Mouse (Mus musculus): ENCODE results near the gene Foxp1.

Foxp1 gene

GRCm38 (mm10) chr6:99189967-99190366 is 332.6 kb downstream of the Foxp1 start:
- in situ Hi-C loops (cut with MboI, MseI) = no loop called here

- in situ Hi-C loops (cut with MboI, MseI) = no loop called here
Measured at GRCm38 (mm10) chr6:99188366-99189216, 333.9 kb downstream of the Foxp1 start.

GRCm38 (mm10) chr6:99187914-99188313 is 334.6 kb downstream of the Foxp1 start:
- in situ Hi-C loops (cut with MboI, MseI) = no loop called here

GRCm38 (mm10) chr6:99187415-99187814 is 335.1 kb downstream of the Foxp1 start:
- in situ Hi-C loops (cut with MboI, MseI) = no loop called here

- in situ Hi-C loops (cut with MboI, MseI) = no loop called here
Measured at GRCm38 (mm10) chr6:99186569-99186968, 336.0 kb downstream of the Foxp1 start.

GRCm38 (mm10) chr6:99185797-99186196 is 336.7 kb downstream of the Foxp1 start:
- in situ Hi-C loops (cut with MboI, MseI) = no loop called here

- in situ Hi-C loops (cut with MboI, MseI) = no loop called here
Measured at GRCm38 (mm10) chr6:99184051-99184450, 338.5 kb downstream of the Foxp1 start.

GRCm38 (mm10) chr6:99182777-99183176 is 339.7 kb downstream of the Foxp1 start:
- in situ Hi-C loops (cut with MboI, MseI) = no loop called here

- in situ Hi-C loops (cut with MboI, MseI) = no loop called here
Measured at GRCm38 (mm10) chr6:99176216-99176615, 346.3 kb downstream of the Foxp1 start.

- in situ Hi-C loops (cut with MboI, MseI) = no loop called here
Measured at GRCm38 (mm10) chr6:99175377-99175776, 347.1 kb downstream of the Foxp1 start.

GRCm38 (mm10) chr6:99173902-99174210 is 348.7 kb downstream of the Foxp1 start:
- in situ Hi-C loops (cut with MboI, MseI) = no loop called here

- in situ Hi-C loops (cut with MboI, MseI) = no loop called here
Measured at GRCm38 (mm10) chr6:99173066-99173901, 349.2 kb downstream of the Foxp1 start.

- in situ Hi-C loops (cut with MboI, MseI) = no loop called here
Measured at GRCm38 (mm10) chr6:99172589-99172986, 349.9 kb downstream of the Foxp1 start.

- in situ Hi-C loops (cut with MboI, MseI) = no loop called here
Measured at GRCm38 (mm10) chr6:99171901-99172588, 350.5 kb downstream of the Foxp1 start.

GRCm38 (mm10) chr6:99171281-99171825 is 351.2 kb downstream of the Foxp1 start:
- in situ Hi-C loops (cut with MboI, MseI) = no loop called here

GRCm38 (mm10) chr6:99168727-99169126 is 353.8 kb downstream of the Foxp1 start:
- in situ Hi-C loops (cut with MboI, MseI) = no loop called here

GRCm38 (mm10) chr6:99167001-99167400 is 355.5 kb downstream of the Foxp1 start:
- in situ Hi-C loops (cut with MboI, MseI) = no loop called here

GRCm38 (mm10) chr6:99166169-99166568 is 356.4 kb downstream of the Foxp1 start:
- in situ Hi-C loops (cut with MboI, MseI) = no loop called here

- in situ Hi-C loops (cut with MboI, MseI) = no loop called here
Measured at GRCm38 (mm10) chr6:99164760-99165159, 357.8 kb downstream of the Foxp1 start.

GRCm38 (mm10) chr6:99162716-99163115 is 359.8 kb downstream of the Foxp1 start:
- in situ Hi-C loops (cut with MboI, MseI) = no loop called here

- in situ Hi-C loops (cut with MboI, MseI) = no loop called here
Measured at GRCm38 (mm10) chr6:99160348-99160693, 362.2 kb downstream of the Foxp1 start.

Data from T-helper 2 cell (primary cell).